Mouse (Mus musculus) stomach, postnatal 0 days (tissue): ENCODE measurements around the gene Rhpn2. TPM values are rescaled to one million over a fixed set of nuclear protein-coding genes. Genes with fewer than 3 reads are reported as not detected.

Experiments used
- ATAC-seq: fragments of 200-750 bp; cut with Nextera tagmentation; 2 replicates; pipeline ENCODE4 v1.8.0; 2017; ENCODE audit not compliant: low FRiP score, low TSS enrichment
- DNase-seq: peaks from one replicate; pipeline ENCODE4 v3.0.0-alpha.2; 2016; ENCODE audit warnings: low spot score
- H3K27ac ChIP-seq: fragments of 300-500 bp; sonication (generic); replicated peaks from 2 replicates; pipeline ENCODE4 v1.5.1; 2014; ENCODE audit warnings: mild to moderate bottlenecking, control low read depth
- H3K27me3 ChIP-seq: fragments of 300-500 bp; sonication (generic); 2 replicates; pipeline ENCODE4 v1.6.1; 2014; ENCODE audit warnings: low read length; ENCODE audit not compliant: control insufficient read depth, insufficient read depth
- H3K36me3 ChIP-seq: fragments of 300-500 bp; sonication (generic); 2 replicates; pipeline ENCODE4 v1.6.1; 2014; ENCODE audit warnings: low read length, mixed read lengths; ENCODE audit not compliant: control insufficient read depth, insufficient read depth
- H3K4me1 ChIP-seq: fragments of 300-500 bp; sonication (generic); replicated peaks from 2 replicates; pipeline ENCODE4 v1.6.1; 2014; ENCODE audit warnings: antibody characterized with exemption; ENCODE audit not compliant: control insufficient read depth, insufficient read depth
- H3K4me2 ChIP-seq: fragments of 300-500 bp; sonication (generic); replicated peaks from 2 replicates; pipeline ENCODE4 v1.6.1; 2014; ENCODE audit warnings: low read depth, mild to moderate bottlenecking, control low read depth, moderate library complexity
- H3K4me3 ChIP-seq: fragments of 300-500 bp; sonication (generic); 2 replicates; pipeline ENCODE4 v1.5.1; 2014; ENCODE audit warnings: low read depth, low read length, control low read depth
- H3K9ac ChIP-seq: fragments of 300-500 bp; sonication (generic); 2 replicates; pipeline ENCODE4 v1.6.1; 2014; ENCODE audit warnings: mild to moderate bottlenecking, low read length, control low read depth, mixed read lengths
- H3K9me3 ChIP-seq: fragments of 300-500 bp; sonication (generic); 2 replicates; pipeline ENCODE4 v1.6.1; 2016; ENCODE audit warnings: low read length; ENCODE audit not compliant: control insufficient read depth
- CTCF ChIP-seq: IDR thresholded peaks from 2 replicates; pipeline ENCODE4 v1.5.1; 2016; ENCODE audit warnings: antibody characterized with exemption, low read depth, mild to moderate bottlenecking, moderate library complexity
- EP300 ChIP-seq: optimal IDR thresholded peaks from 2 replicates; pipeline ENCODE3; 2016; ENCODE audit warnings: antibody characterized with exemption
- WGBS: fragments of 180-500 bp; shearing (Covaris S2); extraction: QIAGEN DNeasy Blood & Tissue Kit; methylation state at CpG from one replicate; pipeline ENCODE4 v1.1.7; 2014; 5-methylcytosine and 5-hydroxymethylcytosine counted together
- polyA plus RNA-seq: library from polyadenylated mRNA; unstranded; fragments of >200 nt; fragmentation: Nextera tagmentation; extraction: Ambion mirVana; gene quantifications from 2 replicates; pipeline ENCODE4 v1.2.1, GENCODE M21; 2015

The Rhpn2 gene
- polyA plus RNA-seq, 1 experiment from 2014 or later, result 23.1 TPM

DNA sequence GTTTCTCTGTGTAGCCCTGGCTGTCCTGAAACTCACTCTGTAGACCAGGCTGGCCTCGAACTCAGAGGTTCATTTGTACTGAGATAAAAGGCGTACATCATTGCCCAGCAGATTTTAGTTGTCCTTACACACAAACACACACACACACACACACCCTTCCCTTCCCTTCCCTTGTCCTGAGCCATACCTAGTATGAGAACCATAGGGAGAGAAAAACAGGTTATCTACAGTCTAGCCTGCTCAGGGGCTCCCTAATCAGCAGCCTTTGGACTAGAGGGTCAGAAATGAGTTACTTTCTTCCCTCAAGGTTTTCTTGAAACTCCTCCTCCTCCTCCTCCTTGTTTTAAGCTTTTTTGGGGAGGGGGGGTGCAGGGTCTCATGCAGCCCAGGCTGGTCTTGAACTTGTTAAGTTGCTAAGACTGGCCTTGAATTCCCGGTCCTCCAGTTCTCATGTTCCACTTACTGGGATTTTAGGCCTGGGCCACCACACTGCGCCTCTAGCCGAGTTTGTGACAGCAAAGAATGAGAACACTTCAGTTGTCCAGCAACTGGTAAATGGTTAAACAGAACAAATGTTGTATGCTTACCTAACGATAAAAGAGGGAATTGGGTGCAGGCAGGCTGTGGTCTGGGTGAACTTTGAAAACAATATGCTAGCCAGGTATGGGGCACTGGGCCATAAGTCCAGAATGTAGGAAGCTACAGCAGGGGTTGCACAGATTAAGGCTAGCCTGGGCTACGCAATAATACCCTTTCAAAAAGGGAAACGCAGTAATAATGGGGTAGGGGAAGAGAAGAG is 16.1 kb downstream of the Rhpn2 start:
- Histone ChIP-seq H3K9ac (no peak overlapping the region), H3K27me3 (no peaks in the 10 kb centered on the region), H3K36me3 (no peaks in the 10 kb centered on the region), H3K9me3 (no peaks in the 10 kb centered on the region), H3K27ac (peak overlapping the region; percentile 71), H3K4me2 (no peak overlapping the region), H3K4me1 (no peaks in the 10 kb centered on the region), H3K4me3 (no peak overlapping the region)
- ATAC-seq (peak; percentile 45), DNase-seq (peak; percentile 54)
- WGBS, result 61% methylated on average over 8 of the region's 8 CpGs
- TF ChIP-seq EP300, result no peak
- TF ChIP-seq CTCF, result no peak

DNA sequence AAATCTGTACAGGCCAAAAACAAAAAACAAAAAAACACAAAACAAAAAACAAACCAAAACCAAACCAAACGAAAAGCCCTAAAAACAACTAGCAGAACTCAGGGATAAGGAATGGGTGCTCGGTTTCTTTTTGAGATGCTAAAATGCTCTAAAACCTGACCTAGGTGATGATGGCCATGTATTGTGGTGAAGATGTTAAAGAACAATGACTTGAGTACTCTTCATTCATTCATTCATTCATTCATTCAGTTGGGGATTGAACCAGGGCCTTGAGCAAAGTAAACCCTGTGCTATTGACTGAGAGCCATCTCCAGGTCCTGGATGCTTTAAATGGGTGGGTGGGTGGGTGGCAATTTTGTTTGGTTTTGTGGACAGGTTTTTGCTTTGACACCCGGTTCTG is 17.2 kb downstream of the Rhpn2 start:
- H3K27ac ChIP-seq, result no peak overlapping the region
- TF ChIP-seq EP300 (no peak), CTCF (no peak)
- H3K4me2 ChIP-seq, result no peak overlapping the region
- no peak for DNase-seq
- no peak for ATAC-seq
- H3K4me3 ChIP-seq, result no peak overlapping the region
- no peaks in the 10 kb centered on the region for H3K36me3 ChIP-seq
- H3K9ac ChIP-seq, result no peak overlapping the region
- 82% methylated on average over 3 of the region's 3 CpGs for WGBS
- H3K27me3 ChIP-seq, result no peaks in the 10 kb centered on the region
- no peaks in the 10 kb centered on the region for H3K9me3 ChIP-seq
- no peaks in the 10 kb centered on the region for H3K4me1 ChIP-seq

DNA sequence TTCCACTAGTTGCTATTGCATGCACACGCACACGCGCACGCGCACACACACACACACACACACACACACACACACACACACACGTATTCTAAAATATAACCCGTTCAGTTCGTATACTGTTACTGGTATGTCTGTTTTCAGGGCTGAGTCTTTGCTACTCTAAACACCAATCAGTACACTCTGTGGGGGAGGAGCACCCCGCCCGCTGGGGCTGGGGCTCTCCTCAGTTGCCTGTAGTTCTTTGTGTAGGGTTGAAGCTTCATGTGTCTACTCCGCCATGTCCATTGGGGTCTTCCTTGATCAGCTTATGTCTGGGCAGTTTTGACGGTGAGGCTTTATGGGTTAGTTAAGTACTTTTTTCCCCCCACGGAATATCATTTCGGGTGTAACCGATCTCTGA is 19.3 kb downstream of the Rhpn2 start:
- Histone ChIP-seq H3K4me1 (no peaks in the 10 kb centered on the region), H3K36me3 (no peaks in the 10 kb centered on the region), H3K27me3 (no peaks in the 10 kb centered on the region), H3K27ac (no peak overlapping the region), H3K4me3 (no peak overlapping the region), H3K9me3 (no peaks in the 10 kb centered on the region), H3K4me2 (no peak overlapping the region), H3K9ac (no peak overlapping the region)
- DNase-seq, result no peak
- 91% methylated on average over 15 of the region's 15 CpGs for WGBS
- ATAC-seq, result no peak
- TF ChIP-seq EP300 (no peak), CTCF (no peak)

DNA sequence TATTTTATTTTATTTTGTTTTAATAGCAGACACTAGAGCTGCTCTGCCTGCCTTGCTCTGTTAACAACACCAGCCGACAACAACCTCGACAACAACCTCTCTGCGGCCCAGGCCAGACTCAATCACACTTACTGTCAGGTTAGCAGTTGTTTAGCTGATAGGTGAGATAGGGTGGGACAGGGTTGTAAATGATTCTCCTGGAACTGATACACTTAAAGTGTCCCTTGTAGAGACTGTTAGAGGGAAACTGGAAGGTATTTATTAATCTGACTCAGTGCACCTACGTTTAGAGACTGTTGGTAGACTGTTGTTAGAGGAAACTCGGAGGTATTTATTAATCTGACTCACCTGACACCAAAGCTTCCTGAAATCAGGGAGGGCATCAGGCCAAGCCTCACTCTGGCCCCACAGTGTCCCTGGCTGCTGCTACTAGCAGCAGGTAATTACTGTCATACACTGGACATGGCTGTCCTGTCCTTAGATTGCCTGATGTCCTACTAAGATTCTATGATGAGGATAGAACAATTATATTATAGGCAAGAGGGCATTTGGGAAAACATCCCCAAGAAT is 21.4 kb downstream of the Rhpn2 start:
- ATAC-seq (peak; percentile 68), DNase-seq (no peak)
- Histone ChIP-seq H3K9ac (no peak overlapping the region), H3K9me3 (no peaks in the 10 kb centered on the region), H3K27me3 (no peaks in the 10 kb centered on the region), H3K27ac (peak overlapping the region; percentile 53; the same call in 1 of the 2 replicates), H3K4me1 (no peaks in the 10 kb centered on the region), H3K4me2 (no peak overlapping the region), H3K4me3 (no peak overlapping the region), H3K36me3 (no peaks in the 10 kb centered on the region)
- TF ChIP-seq CTCF (no peak), EP300 (no peak)
- 44% methylated on average over 5 of the region's 5 CpGs for WGBS

DNA sequence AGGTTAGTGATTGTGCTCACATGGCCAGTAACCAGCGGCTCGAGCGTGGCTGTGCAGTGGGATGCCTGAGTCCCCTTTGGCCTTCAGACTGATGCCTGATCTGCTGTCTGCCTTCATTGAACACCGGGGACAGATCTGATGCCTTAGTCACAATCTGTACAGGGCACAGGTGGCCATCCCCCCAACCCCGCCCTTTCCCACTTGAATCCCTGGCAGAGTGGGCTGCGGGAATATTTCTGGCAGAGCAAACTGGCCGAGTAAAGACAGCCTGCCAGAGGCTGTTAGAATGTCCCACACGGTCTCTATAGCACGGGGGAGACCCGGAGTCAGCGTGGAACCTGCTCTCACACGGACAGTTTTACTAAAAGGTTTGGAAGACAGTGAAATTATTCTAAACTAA is 23.7 kb downstream of the Rhpn2 start:
- H3K36me3 ChIP-seq, result no peaks in the 10 kb centered on the region
- DNase-seq, result no peak
- ATAC-seq, result no peak
- no peak overlapping the region for H3K4me3 ChIP-seq
- no peak overlapping the region for H3K4me2 ChIP-seq
- no peaks in the 10 kb centered on the region for H3K4me1 ChIP-seq
- TF ChIP-seq CTCF, result no peak
- 80% methylated on average over 12 of the region's 12 CpGs for WGBS
- no peaks in the 10 kb centered on the region for H3K27me3 ChIP-seq
- H3K9ac ChIP-seq, result no peak overlapping the region
- H3K9me3 ChIP-seq, result no peaks in the 10 kb centered on the region
- H3K27ac ChIP-seq, result no peak overlapping the region

DNA sequence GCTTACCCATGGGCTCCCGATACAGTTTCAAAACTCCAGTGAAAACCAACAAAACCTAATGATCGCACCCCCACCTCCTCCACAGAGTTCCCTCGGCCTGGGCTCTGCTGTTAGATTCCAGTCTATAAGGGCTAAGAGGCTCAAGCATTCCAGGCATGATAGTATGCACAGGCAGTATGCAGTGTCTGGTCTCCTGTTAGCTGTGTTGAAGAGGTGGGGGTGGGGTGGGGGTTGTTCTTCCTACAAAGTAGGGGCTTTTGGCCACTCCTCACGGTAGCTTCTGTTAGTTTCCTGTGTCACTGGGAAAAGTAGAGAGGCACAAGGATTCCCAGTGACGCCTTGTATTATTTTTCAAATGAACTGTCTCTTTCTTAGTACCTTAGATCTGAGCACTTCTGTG is 28.3 kb downstream of the Rhpn2 start:
- H3K4me3 ChIP-seq, result no peak overlapping the region
- no peaks in the 10 kb centered on the region for H3K9me3 ChIP-seq
- H3K36me3 ChIP-seq, result no peaks in the 10 kb centered on the region
- no peak overlapping the region for H3K9ac ChIP-seq
- DNase-seq (no peak), ATAC-seq (no peak)
- H3K4me2 ChIP-seq, result no peak overlapping the region
- 0 out of 2 replicates have a peak overlapping the region, but pooled peaks have one; percentile 13 for H3K27ac ChIP-seq
- H3K27me3 ChIP-seq, result no peaks in the 10 kb centered on the region
- TF ChIP-seq CTCF (no peak), EP300 (no peak)
- H3K4me1 ChIP-seq, result no peaks in the 10 kb centered on the region
- WGBS, result 57% methylated on average over 5 of the region's 5 CpGs
